10 mouse cellular contexts compared by ENCODE assay signal in the genomic region with DNA sequence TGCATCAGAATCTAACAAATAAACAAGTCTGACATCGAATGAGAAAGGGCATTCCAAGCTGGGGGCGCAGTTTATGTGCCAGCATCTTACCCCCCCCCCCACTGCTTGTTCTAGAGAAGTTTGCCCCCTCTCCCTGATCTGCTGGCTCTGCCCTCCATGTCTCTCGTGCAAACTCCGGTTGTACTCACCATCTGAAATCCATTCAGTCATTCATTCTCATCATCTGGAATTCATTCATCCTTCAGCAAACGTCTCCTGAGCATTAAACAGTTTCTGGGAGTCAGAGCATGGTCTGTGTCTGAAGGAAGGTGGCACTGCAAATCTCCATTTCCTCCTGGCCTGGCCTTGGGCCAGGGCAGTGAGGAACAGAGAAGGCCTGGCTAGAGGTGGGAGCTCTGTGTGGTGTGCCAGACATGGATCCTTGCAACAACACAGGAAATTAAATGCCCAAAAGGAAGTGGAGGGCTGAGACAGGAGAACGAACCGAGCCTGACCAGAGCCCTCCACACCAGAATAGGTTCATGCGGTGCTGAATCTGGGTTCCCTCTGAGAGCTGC. TPM values are rescaled to one million over a fixed set of nuclear protein-coding genes. Genes with fewer than 3 reads are reported as not detected.
DNase-seq lines count a peak whose midpoint lies in the region; ATAC-seq and TF ChIP-seq lines count a peak whose summit lies in the region.
"Had no signal": no experiment of that assay in that cellular context is flagged by ENCODE, and none has a peak within 500 bp of the region (broad histone marks: within the 10 kb centered on the region; RNA-seq: fewer than 3 reads in every experiment).

No protein-coding gene starts in this region.

- no peak overlapping the region for H3K4me2 ChIP-seq in lung, embryonic 16.5 days (ENCODE audit: low read depth, low read length)
- H3K4me2 ChIP-seq in embryonic facial prominence, embryonic 12.5 days (replicated peaks), result no peak overlapping the region
- H3K4me2 ChIP-seq in limb, embryonic 12.5 days, result peak overlapping the region; percentile 17; the same call in 1 of the 2 replicates

- H3K4me1 ChIP-seq in heart, embryonic 10.5 days, result peaks cover 35% of the 10 kb centered on the region
- peaks cover 16% of the 10 kb centered on the region for H3K4me1 ChIP-seq in lung, embryonic 16.5 days (replicated peaks; ENCODE audit: control insufficient read depth, insufficient read depth, low read length)
- peaks cover 46% of the 10 kb centered on the region for H3K4me1 ChIP-seq in embryonic facial prominence, embryonic 12.5 days
- peaks cover 48% of the 10 kb centered on the region for H3K4me1 ChIP-seq in limb, embryonic 12.5 days (replicated peaks)

- no peaks in the 10 kb centered on the region for H3K9me3 ChIP-seq in heart, embryonic 10.5 days
- no peaks in the 10 kb centered on the region for H3K9me3 ChIP-seq in lung, embryonic 16.5 days (ENCODE audit: control insufficient read depth, low read length)
- H3K9me3 ChIP-seq in embryonic facial prominence, embryonic 12.5 days, result no peaks in the 10 kb centered on the region
- H3K9me3 ChIP-seq in limb, embryonic 12.5 days, result no peaks in the 10 kb centered on the region

- no peak for ATAC-seq in lung, embryonic 16.5 days (ENCODE audit: low read depth)
- no peak for ATAC-seq in embryonic facial prominence, embryonic 12.5 days (ENCODE audit: insufficient number of reproducible peaks, insufficient read depth, low FRiP score, low TSS enrichment)
- 0 out of 2 replicates have a peak, but pooled peaks have one; percentile 45 for ATAC-seq in limb, embryonic 12.5 days (ENCODE audit: insufficient number of reproducible peaks, insufficient read depth, low FRiP score, low TSS enrichment, low read depth)

- no peak overlapping the region for H3K4me3 ChIP-seq in heart, embryonic 10.5 days
- H3K4me3 ChIP-seq in lung, embryonic 16.5 days (ENCODE audit: low read length), result no peak overlapping the region
- no peak overlapping the region for H3K4me3 ChIP-seq in embryonic facial prominence, embryonic 12.5 days
- no peak overlapping the region for H3K4me3 ChIP-seq in limb, embryonic 12.5 days (replicated peaks)
- no peak overlapping the region for H3K4me3 ChIP-seq in gastrocnemius, adult 2 months

- H3K27me3 ChIP-seq in heart, embryonic 10.5 days (ENCODE audit: insufficient read depth, poor library complexity, severe bottlenecking), result no peaks in the 10 kb centered on the region; the same call in 1 of the 2 replicates
- no peaks in the 10 kb centered on the region for H3K27me3 ChIP-seq in lung, embryonic 16.5 days (ENCODE audit: control insufficient read depth, insufficient read depth, low read depth, low read length)
- H3K27me3 ChIP-seq in embryonic facial prominence, embryonic 12.5 days, result no peaks in the 10 kb centered on the region
- no peaks in the 10 kb centered on the region for H3K27me3 ChIP-seq in limb, embryonic 12.5 days

- intact Hi-C loops in gastrocnemius, adult 2 months (cut with DNase I), result no loop called here

- H3K9ac ChIP-seq in lung, embryonic 16.5 days (ENCODE audit: low read length), result no peak overlapping the region
- no peak overlapping the region for H3K9ac ChIP-seq in embryonic facial prominence, embryonic 12.5 days
- no peak overlapping the region for H3K9ac ChIP-seq in limb, embryonic 12.5 days (replicated peaks)
- H3K9ac ChIP-seq: liver, embryonic 14.5 days had no signal

- TF ChIP-seq CTCF in gastrocnemius, adult 2 months (IDR thresholded peaks at IDR 0.05), result no peak

- no peak for DNase-seq in heart, embryonic 10.5 days (ENCODE audit: low spot score)
- no peak for DNase-seq in heart, postnatal 4 days
- no peak for DNase-seq in lung, postnatal 25 days (ENCODE audit: low spot score)
- no peak for DNase-seq in gastrocnemius, adult 2 months
- no peak for DNase-seq in B cell, adult 2 months
- DNase-seq: thymus, adult 2 months had no signal

- H3K36me3 ChIP-seq in heart, embryonic 10.5 days, result no peaks in the 10 kb centered on the region
- H3K36me3 ChIP-seq in lung, embryonic 16.5 days (ENCODE audit: control insufficient read depth, insufficient read depth, low read length), result no peaks in the 10 kb centered on the region
- no peaks in the 10 kb centered on the region for H3K36me3 ChIP-seq in embryonic facial prominence, embryonic 12.5 days
- no peaks in the 10 kb centered on the region for H3K36me3 ChIP-seq in limb, embryonic 12.5 days

- 63% methylated on average over 8 of the region's 8 CpGs for WGBS in heart, embryonic 10.5 days
- WGBS in lung, embryonic 16.5 days, result 62% methylated on average over 8 of the region's 8 CpGs
- 34% methylated on average over 8 of the region's 8 CpGs for WGBS in embryonic facial prominence, embryonic 12.5 days
- 41% methylated on average over 8 of the region's 8 CpGs for WGBS in limb, embryonic 12.5 days

- peak overlapping the region; percentile 31; the same call in 1 of the 2 replicates for H3K27ac ChIP-seq in heart, embryonic 10.5 days
- H3K27ac ChIP-seq in lung, embryonic 16.5 days (ENCODE audit: low read length), result peak overlapping the region; percentile 85
- H3K27ac ChIP-seq in embryonic facial prominence, embryonic 12.5 days, result peak overlapping the region; percentile 80
- H3K27ac ChIP-seq in limb, embryonic 12.5 days, result peak overlapping the region; percentile 86
- H3K27ac ChIP-seq in gastrocnemius, adult 2 months, result no peak overlapping the region; the same call in 1 of the 2 replicates
- H3K27ac ChIP-seq: liver, embryonic 14.5 days had no signal

RNA-seq across cellular contexts. Expression of a gene that starts 38.1 kb away (rescaled TPM):
- 2.5 and 3.0 TPM in 2 replicates for polyA plus RNA-seq in heart, embryonic 10.5 days (2016; fragmentation: Nextera tagmentation; extraction: Ambion mirVana)
- 10 to 100 TPM; 12.6 to 12.7 TPM for total RNA-seq in heart, postnatal 4 days (2021)
- polyA plus RNA-seq in lung, embryonic 16.5 days (2015; fragmentation: Nextera tagmentation; extraction: Ambion mirVana), result 5.0 and 5.3 TPM in 2 replicates
- 8.3 and 8.4 TPM in 2 replicates for polyA plus RNA-seq in embryonic facial prominence, embryonic 12.5 days (2016; fragmentation: Nextera tagmentation; extraction: Ambion mirVana)
- 3.0 and 3.1 TPM in 2 replicates for polyA plus RNA-seq in limb, embryonic 12.5 days (2016; fragmentation: Nextera tagmentation; extraction: Ambion mirVana)
- under 1 TPM; 0.46 to 0.84 TPM for total RNA-seq in gastrocnemius, adult 2 months (2021)
